Mouse (Mus musculus): Measurements from ENCODE around the gene Sspo.
A peak's percentile ranks its signal among the peaks of the same experiment; 100 is the strongest.

Sspo gene

DNA sequence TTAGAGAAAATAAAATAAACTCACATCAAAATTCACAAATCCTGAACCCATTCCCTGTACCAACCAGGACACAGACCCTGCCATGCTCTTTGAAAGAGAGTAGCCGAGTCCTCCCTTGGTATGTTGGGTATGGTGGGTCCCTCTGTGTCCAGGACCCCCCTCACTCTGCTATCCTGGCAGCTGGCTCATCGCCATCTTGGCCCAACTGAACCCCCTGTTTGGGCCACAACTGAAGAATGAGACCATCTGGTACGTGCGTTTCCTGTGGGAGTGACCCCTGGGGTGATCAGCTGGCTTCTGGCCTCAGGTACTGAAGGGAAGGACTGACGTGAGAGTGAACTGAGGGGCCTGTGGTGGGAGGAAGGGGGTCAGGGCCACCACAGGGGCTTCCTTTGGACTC, 91.8 kb downstream of the Sspo start:
- no peak for DNase-seq (ENCODE audit: low spot score)

DNA sequence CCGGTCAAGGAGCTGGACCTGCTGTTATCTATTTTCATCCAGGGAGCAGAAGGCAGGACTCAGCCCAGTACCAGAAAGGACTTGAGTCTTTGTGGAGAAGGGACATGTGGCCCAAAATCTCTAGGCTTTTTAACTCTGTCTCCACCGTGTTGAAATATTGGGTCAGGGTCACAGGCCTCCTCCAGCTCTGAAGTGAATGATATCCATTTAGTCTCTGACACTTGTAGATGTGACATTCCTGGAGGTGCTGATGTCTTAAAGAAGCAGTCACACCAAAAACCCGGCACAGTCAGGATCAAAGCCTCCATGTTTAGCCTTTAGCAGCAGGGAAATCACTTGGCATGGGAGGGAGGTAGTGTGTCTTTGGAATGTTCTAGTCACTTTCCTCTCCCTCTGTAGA, 92.7 kb downstream of the Sspo start:
- DNase-seq (ENCODE audit: low spot score), result no peak

DNA sequence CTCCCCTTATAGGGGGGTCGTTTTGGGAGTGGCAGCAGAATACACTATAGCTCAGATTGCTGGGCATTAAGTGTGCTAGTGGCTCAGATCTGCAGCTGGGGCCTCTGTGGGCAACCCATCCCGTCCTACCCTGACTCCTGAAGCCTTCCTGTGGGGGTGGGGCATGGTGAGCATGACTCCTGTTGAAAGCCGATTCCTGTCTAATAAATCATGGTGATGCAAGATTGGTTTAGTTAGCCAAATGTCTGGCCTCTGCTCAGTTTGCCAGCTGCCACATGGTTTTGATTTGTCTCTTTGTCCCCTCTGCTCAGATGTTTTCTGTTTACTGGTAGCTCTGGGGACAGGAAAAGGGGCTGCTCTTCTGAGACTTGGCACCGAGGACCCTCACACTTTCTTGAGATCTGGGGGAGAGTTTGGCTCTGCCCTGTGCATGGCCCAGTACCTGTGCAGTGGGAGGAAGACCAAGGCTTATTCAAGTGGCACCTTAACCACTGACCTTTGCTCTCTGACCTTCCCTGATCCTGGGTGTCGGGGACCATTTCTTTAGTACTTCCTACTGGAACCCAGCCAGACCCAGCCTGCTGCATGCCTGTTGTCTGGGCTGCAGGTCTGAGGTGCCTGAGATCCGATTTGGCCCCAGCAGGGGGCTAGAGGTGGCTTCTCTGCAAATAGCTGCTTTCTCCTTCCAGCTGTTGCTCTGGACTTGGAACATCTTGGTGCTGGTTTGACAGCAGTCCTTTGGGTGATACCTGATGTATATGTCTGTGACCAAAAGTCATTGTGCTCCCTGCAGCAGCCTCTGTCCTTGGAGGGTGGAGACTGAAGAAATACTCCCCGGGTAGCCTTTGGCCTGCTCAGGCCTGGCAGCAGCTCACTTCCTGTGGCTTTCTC, 93.8 kb downstream of the Sspo start:
- no peak for DNase-seq (ENCODE audit: low spot score)

DNA sequence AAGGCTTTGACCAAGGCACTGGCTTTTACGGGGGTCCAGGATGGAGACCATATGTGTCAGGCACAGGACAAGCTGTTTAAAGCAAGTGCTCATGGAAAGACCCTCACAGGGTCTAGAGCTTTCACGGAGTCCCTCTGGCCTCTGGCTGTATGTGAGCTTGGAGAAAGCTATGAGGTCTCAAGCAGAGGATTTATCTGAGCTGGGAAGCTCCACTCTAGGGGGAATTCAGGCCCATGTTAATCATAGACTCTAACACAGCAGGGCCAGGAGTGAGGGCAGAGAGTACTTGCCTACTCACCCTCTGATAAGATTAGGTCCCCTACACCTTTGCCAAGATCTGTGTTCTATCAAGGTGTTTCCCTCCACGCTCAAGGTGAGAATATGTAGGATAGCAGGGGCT, 94.6 kb downstream of the Sspo start:
- no peak for DNase-seq (ENCODE audit: low spot score)

DNA sequence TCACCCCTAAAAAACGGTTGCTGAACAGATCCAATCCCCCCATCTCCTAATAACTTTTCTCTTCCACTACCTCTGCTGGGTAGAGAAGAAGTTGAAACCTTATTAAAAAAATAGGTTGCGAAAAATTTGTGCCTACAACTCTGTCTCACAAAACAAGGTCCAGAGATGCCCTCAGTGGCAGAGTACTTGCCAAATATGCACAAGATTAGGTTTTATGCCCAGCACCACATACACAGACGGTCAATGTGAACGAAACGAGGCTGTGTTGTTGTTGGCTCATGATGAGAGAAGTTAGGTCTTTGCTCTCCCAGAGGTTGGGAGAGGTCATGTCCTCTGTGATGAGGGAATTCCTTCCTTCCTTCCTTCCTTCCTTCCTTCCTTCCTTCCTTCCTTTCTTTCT, 97.2 kb downstream of the Sspo start:
- DNase-seq (ENCODE audit: low spot score), result no peak

DNA sequence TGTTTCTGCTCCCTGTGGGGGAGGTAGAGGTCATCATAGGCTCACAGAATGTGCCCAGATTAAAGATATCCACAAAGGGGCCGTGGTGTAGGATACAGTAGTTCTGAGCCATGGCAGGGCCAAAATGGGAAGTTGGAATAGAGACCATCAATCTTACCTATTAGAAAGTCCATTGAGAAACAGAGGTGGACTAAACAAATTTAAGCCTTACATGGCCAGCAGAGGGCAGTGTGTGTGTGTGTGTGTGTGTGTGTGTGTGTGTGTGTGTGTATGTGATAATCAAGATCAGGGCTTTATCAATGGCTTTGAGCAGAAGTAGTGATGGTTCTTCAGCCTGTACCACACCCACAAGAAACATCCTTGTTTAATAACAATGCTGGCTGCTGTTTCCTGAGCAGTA, 98.2 kb downstream of the Sspo start:
- DNase-seq (ENCODE audit: low spot score), result peak; percentile 62

DNA sequence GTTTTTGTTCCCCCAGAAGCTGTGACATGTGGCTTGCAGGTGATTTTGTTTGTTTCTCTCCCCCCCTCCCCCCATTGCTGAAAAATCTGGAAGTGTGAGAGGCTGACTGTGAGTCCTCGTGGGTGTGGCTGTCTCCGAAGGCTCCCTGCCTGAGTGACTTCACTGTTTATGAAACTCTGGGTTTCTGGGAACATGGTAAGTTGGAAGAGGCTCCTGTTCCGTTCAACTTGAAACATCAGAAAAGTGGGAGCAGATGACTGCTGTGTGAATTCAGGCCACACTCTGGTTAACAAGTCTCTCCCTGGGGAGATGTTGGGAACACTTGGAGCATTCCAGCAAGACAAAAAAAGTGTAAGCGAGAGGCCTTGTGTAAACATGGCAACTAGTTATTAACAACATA, 98.8 kb downstream of the Sspo start:
- no peak for DNase-seq (ENCODE audit: low spot score)

DNA sequence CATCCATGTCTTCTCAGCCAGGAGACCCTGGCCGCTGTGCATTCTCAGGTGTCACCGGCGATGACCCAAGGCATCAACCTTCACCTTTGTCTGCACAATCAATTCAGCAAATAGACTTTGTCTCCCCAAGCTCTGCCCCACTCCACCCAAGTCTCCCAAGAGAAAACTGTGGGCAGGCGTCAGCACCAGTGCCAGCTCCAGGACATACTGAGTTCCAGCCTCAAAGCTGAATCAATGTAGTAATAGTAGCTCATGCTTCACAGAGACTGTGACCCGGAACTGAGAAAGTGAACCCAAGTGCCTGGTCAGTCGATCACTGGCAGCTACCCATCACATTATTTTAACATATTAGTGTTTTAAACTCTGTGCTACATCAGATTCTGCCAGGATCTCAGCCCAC, 100.3 kb downstream of the Sspo start:
- DNase-seq (ENCODE audit: low spot score), result no peak
